Mouse (Mus musculus): Measurements from ENCODE around the gene Rpia.

DNA sequence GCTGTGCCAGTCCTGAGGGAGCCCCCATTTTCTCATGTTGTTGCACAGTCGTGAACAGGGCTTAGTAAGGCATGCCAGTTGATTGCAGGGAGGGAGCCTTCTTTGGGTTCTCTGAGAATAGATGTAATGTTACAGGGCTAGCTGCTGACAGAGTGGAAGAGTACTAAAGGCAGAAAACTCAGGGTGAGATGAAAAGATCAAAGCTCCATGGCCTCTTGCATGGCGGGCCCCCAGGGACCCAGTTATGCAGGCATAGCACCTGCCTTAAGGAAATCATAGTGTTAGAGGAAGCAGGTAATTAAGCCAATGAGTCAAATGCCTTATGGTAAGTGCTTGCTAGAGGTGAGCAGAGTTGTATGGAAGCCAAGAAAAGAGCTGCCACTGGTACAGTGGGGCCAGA is 37.4 kb upstream of the Rpia start:
- no peak for TF ChIP-seq POLR2A (IDR thresholded peaks at IDR 0.05; ENCODE audit: low read depth, low read length)
- no peak for TF ChIP-seq CTCF (IDR thresholded peaks at IDR 0.05; ENCODE audit: extremely low read depth, insufficient read length, insufficient replicate concordance, low read depth, low read length)
